Mouse (Mus musculus) v-Abl transformed pro-B cells (cell line): Measurements from ENCODE around the gene Olfr477.
"Not testable (repeated sequence)": the region's sequence is repeated elsewhere in the genome, so short reads cannot be mapped to it uniquely, and the experiment has no call there.

ENCODE experiments used
- in situ Hi-C, 2 experiments: fragments of 400-800 bp; cut with MboI; formaldehyde crosslinking; loops; one replicate each; pipeline ENCODE4 v1.15.1; 2025; ENCODE audit not compliant: unreplicated experiment in 2 of 2

The Olfr477 gene

GRCm38 (mm10) chr7:107986393-107986792, at the start of gene Olfr477:
Olfr477 (plus strand) TSS chr7:107986693.
- in situ Hi-C loops, result no loop called here

- in situ Hi-C loops, result not testable (repeated sequence)
Measured at GRCm38 (mm10) chr7:107952539-107952938, 34.0 kb upstream of the Olfr477 start.

DNA sequence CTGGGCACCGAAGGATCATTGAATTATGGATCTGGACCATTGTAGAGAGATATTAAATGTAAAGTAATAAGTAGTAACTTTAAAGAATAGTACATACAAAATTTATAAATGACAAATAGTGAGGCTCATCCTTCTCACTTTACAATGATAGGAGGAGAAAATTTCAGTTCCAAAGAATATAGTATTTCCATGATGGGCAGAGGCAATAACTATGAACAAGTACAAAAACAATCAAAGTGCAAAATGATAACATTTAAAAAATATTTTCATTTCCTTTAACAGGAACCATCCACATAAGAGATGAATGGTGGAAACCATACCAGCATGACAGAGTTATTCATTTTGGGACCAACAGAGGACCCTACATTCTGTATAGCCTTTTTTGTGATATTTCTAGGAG, 32.1 kb upstream of the Olfr477 start, which contains the start of gene Olfr474:
Olfr474 (plus strand) TSS at position 301 of the 400 bp plus-strand sequence.
- in situ Hi-C loops, result no loop called here

- in situ Hi-C loops, result no loop called here
Measured at GRCm38 (mm10) chr7:107964503-107964902, 22.0 kb upstream of the Olfr477 start, which contains the start of gene Olfr476. Olfr476 (plus strand) TSS chr7:107964803.

DNA sequence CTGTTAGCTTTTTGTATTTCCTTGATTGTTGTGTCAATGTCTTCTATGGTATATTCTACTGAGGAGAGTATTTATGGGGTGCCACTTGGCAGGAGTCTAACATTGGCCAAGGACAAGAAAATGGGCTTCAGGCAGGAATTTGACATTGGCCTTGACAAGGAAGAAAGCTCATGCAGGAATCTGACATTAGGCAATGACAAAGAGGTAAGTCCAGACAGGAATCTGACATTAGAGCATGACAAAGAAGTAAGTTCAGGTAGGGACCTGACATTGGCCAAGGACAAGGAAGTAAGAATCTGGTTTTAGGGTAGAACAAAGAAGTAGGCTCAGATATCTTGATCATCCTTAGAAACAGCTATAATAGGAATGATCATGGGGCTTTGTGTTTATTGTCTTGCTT, 27.8 kb downstream of the Olfr477 start:
- in situ Hi-C loops, result not testable (repeated sequence)

DNA sequence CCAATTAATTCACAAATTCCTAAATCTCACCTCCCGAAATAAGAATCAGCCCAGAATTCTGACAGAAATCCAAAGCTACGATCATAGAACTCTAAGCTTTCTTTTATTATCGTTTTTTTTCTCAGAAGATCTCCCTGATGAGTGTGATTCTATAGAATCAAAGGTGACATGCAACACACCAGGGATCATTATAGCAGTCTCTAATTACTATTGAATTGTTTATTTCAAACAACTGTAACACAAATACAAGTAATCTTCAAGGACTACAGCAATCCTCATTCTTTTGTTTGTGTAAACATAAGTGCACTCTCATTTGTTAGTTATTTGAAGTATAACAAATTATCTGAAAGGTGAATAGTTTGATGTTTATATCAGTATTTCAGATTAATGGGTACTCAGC, 47.4 kb downstream of the Olfr477 start, which contains the start of gene Olfr478:
Olfr478 (minus strand) TSS at position 101 of the 400 bp plus-strand sequence.
- in situ Hi-C loops, result no loop called here
